Mouse (Mus musculus): ENCODE data around the gene Mpped2. TPM values are rescaled to one million over a fixed set of nuclear protein-coding genes. Genes with fewer than 3 reads are reported as not detected.

The Mpped2 gene
- polyA plus RNA-seq, 1 experiment from 2014 or later: 72.3 TPM

- peaks cover 82% of the 10 kb centered on the region for H3K4me1 ChIP-seq
- H3K9me3 ChIP-seq: no peaks in the 10 kb centered on the region
- 59% methylated on average over 4 of the region's 4 CpGs for WGBS
- H3K4me3 ChIP-seq: no peak overlapping the region
- peak overlapping the region; percentile 80 for H3K27ac ChIP-seq (replicated peaks)
- H3K27me3 ChIP-seq (replicated peaks): no peaks in the 10 kb centered on the region
- no peaks in the 10 kb centered on the region for H3K36me3 ChIP-seq
- no peak overlapping the region for H3K9ac ChIP-seq
- no peak for ATAC-seq (ENCODE audit: extremely low read depth, insufficient number of reproducible peaks, low FRiP score, low TSS enrichment)
- no peak overlapping the region for H3K4me2 ChIP-seq
Measured at GRCm38 (mm10) chr2:106857258-106857657, 164.2 kb downstream of the Mpped2 start.

DNA sequence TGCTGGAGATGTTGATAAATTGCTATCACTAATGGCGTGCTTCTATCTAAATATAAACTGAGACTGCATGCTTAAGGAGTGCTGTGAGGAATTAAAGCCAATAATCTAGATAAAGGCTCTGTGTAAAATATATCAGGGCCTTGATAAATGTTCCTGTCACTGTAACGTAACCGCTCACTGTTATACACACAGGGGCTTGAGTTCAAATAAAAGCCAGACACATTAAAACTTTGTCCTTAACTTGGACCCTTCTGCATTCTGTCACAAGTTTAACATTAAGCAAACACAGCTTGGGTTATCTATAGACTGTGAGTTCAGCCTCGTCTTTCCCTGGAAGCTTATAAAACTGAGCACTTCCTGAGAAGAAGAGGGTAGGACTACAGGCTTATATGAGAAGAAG lies 164.6 kb downstream of the Mpped2 start:
- no peak overlapping the region for H3K9ac ChIP-seq
- H3K4me1 ChIP-seq: peaks cover 83% of the 10 kb centered on the region
- no peaks in the 10 kb centered on the region for H3K27me3 ChIP-seq (replicated peaks)
- H3K4me3 ChIP-seq: no peak overlapping the region
- H3K27ac ChIP-seq (replicated peaks): peak overlapping the region; percentile 80
- 36% methylated on average over 4 of the region's 4 CpGs for WGBS
- ATAC-seq (ENCODE audit: extremely low read depth, insufficient number of reproducible peaks, low FRiP score, low TSS enrichment): no peak
- H3K36me3 ChIP-seq: no peaks in the 10 kb centered on the region
- H3K4me2 ChIP-seq: no peak overlapping the region
- H3K9me3 ChIP-seq: no peaks in the 10 kb centered on the region

DNA sequence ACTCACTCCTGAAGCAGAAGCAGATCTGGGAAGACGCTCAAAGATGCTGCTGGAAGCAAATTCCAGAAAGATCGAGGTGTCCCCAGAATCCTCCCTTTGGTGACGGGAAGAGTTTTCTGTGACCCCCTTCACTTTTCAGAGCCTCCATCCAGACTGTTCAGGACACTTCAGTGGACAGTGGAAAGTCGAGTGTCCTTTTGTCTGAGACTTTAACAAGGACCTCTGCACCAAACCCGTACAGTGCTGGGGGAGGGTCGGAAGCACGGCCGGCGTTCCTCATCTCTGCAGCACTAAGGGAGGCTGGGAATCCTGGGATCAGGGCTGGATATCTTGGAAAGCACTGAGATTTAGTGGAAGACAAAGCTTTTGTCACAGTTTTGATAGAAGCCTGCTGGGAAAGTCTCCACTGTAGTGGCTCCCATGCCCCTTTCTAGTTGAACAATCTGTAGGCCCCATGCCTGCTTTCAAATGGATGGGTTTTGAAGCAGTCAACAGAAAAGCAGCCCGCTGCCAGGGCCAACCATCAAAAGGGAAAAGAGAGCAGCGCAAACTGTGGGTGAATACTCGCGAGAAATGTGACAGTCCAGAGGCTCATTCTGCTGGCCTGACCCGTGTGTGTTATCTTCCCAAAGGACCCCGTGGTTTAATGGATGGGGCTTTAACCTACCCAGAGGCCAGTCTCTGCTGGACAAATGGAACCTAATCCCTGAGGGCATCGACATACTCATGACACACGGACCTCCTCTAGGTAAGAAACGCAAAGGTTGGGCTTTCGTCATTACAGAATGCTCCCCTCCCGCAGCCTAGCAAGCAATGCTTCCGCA lies 168.0 kb downstream of the Mpped2 start:
- H3K4me3 ChIP-seq: no peak overlapping the region
- no peaks in the 10 kb centered on the region for H3K9me3 ChIP-seq
- H3K36me3 ChIP-seq: peaks cover 4% of the 10 kb centered on the region; the same call in 1 of the 2 replicates
- H3K4me1 ChIP-seq: peaks cover 66% of the 10 kb centered on the region
- H3K27ac ChIP-seq (replicated peaks): peak overlapping the region; percentile 8; the same call in 1 of the 2 replicates
- H3K9ac ChIP-seq: no peak overlapping the region
- no peak overlapping the region for H3K4me2 ChIP-seq
- no peaks in the 10 kb centered on the region for H3K27me3 ChIP-seq (replicated peaks)
- WGBS: 66% methylated on average over 21 of the region's 21 CpGs
- no peak for ATAC-seq (ENCODE audit: extremely low read depth, insufficient number of reproducible peaks, low FRiP score, low TSS enrichment)

DNA sequence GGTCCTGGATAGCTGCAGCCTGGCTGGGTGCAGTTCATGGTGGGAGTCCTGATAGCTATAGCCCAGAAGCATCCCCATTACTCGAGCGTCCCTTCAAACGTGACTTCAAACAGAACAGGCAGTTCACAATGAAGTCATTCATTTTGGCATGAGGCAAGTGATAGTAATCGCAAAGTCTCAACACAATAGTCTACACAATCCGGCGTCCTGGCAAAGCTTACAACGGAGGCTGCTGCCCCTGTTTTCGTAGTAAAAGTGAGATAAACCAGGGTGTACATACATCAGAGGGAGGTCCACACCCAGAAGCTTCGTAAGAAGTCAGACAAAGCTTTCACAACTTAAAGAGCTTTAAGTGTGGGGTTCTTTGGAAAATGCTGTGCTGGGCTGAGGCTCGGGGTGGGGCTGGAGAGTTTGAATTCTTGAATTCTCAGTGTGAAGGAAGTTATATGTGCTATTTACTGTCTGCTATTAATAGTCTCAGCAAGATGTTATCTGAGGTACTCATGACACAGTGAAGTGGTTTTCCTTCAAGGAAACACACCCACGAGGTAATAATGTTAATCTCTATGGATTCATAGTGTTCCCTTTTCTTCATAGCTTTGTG lies 170.1 kb downstream of the Mpped2 start:
- Histone ChIP-seq H3K27ac (replicated peaks) (peak overlapping the region; percentile 70), H3K27me3 (replicated peaks) (no peaks in the 10 kb centered on the region), H3K4me1 (peaks cover 50% of the 10 kb centered on the region), H3K9me3 (no peaks in the 10 kb centered on the region), H3K4me2 (peak overlapping the region; percentile 44), H3K9ac (0 out of 2 replicates have a peak overlapping the region, but pooled peaks have one; percentile 26), H3K36me3 (peaks cover 13% of the 10 kb centered on the region), H3K4me3 (no peak overlapping the region)
- 18% methylated on average over 11 of the region's 11 CpGs for WGBS
- no peak for ATAC-seq (ENCODE audit: extremely low read depth, insufficient number of reproducible peaks, low FRiP score, low TSS enrichment)

- 75% methylated on average over 7 of the region's 7 CpGs for WGBS
- Histone ChIP-seq H3K27me3 (replicated peaks) (no peaks in the 10 kb centered on the region), H3K36me3 (peaks cover 25% of the 10 kb centered on the region), H3K9me3 (no peaks in the 10 kb centered on the region), H3K4me1 (peaks cover 40% of the 10 kb centered on the region), H3K9ac (no peak overlapping the region), H3K27ac (replicated peaks) (no peak overlapping the region), H3K4me3 (no peak overlapping the region), H3K4me2 (no peak overlapping the region)
- ATAC-seq (ENCODE audit: extremely low read depth, insufficient number of reproducible peaks, low FRiP score, low TSS enrichment): no peak
Measured at GRCm38 (mm10) chr2:106865148-106865786, 172.2 kb downstream of the Mpped2 start.

DNA sequence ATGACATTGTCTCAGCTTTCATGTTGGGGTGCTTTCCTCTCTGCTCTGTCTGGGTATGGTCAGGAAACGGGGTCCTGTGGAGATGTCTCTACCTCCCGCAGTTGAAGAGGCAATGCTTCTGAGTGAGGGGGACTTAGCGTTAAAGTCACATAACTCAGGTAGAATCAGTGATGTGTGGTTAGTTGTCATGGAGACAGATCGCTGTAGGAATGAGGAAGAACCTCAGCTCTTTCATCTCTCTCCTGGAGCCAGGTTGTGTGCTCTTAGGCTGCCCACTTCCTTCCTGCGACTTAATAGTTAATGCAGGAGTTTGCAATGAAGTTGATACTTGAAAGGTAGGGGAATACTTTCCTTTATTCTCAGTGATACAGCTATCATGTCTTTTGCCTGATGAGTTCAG lies 173.2 kb downstream of the Mpped2 start:
- H3K4me2 ChIP-seq: no peak overlapping the region
- no peak overlapping the region for H3K9ac ChIP-seq
- no peaks in the 10 kb centered on the region for H3K27me3 ChIP-seq (replicated peaks)
- no peaks in the 10 kb centered on the region for H3K9me3 ChIP-seq
- H3K27ac ChIP-seq (replicated peaks): no peak overlapping the region
- WGBS: 63% methylated on average over 5 of the region's 5 CpGs
- no peak overlapping the region for H3K4me3 ChIP-seq
- no peak for ATAC-seq (ENCODE audit: extremely low read depth, insufficient number of reproducible peaks, low FRiP score, low TSS enrichment)
- H3K4me1 ChIP-seq: peaks cover 29% of the 10 kb centered on the region
- peaks cover 34% of the 10 kb centered on the region for H3K36me3 ChIP-seq

GRCm38 (mm10) chr2:106870886-106871285 lies 177.8 kb downstream of the Mpped2 start:
- Histone ChIP-seq H3K4me2 (no peak overlapping the region), H3K36me3 (peaks cover 45% of the 10 kb centered on the region), H3K9me3 (no peaks in the 10 kb centered on the region), H3K27me3 (replicated peaks) (no peaks in the 10 kb centered on the region), H3K27ac (replicated peaks) (no peak overlapping the region), H3K9ac (no peak overlapping the region), H3K4me3 (no peak overlapping the region), H3K4me1 (peaks cover 9% of the 10 kb centered on the region; the same call in 1 of the 2 replicates)
- no peak for ATAC-seq (ENCODE audit: extremely low read depth, insufficient number of reproducible peaks, low FRiP score, low TSS enrichment)
- WGBS: 77% methylated on average over 2 of the region's 2 CpGs

DNA sequence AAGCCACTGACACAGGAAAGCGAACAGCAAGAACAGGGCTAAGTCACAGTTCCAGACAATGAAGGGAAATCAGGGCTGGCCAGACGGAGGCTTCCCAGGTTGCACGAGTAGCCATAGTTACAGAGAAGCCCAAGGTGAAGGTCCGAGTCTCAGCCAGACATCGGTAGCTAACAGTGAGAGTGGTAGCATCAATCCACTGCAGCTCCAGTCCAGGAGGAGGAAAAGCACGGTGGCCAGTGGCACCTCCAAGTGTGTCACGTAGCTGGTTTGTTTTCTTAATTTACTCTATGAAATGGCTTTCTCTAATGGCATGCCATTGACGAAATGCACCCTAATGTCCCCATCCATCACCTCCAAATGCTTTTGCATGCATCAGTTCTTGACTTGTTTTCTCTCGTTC lies 180.1 kb downstream of the Mpped2 start:
- Histone ChIP-seq H3K27ac (replicated peaks) (no peak overlapping the region), H3K9me3 (no peaks in the 10 kb centered on the region), H3K4me3 (no peak overlapping the region), H3K9ac (no peak overlapping the region), H3K36me3 (peaks cover 38% of the 10 kb centered on the region), H3K4me2 (no peak overlapping the region), H3K4me1 (peaks cover 3% of the 10 kb centered on the region; the same call in 1 of the 2 replicates), H3K27me3 (replicated peaks) (no peaks in the 10 kb centered on the region)
- 81% methylated on average over 9 of the region's 9 CpGs for WGBS
- ATAC-seq (ENCODE audit: extremely low read depth, insufficient number of reproducible peaks, low FRiP score, low TSS enrichment): no peak

DNA sequence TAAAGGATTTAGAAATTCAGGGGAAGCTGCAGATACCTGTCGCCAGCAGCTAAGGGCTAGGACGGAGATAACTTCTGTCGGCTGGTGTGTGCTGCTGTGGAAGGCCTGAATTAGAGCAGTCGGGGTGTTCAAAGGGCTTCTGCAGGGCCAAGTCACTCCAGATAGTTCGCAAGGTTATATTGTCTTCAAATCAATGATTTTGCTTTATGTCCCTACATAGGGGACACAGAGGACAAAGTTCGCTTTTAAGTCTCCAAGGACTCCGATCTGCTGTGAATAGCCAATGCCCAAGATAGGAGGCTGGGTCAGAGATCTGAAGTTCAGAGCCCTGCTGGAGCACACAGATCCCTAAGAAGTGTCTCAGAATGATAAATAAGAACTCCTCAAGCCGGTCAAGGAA lies 190.3 kb downstream of the Mpped2 start:
- 52% methylated on average over 8 of the region's 8 CpGs for WGBS
- H3K27me3 ChIP-seq (replicated peaks): no peaks in the 10 kb centered on the region
- peaks cover 6% of the 10 kb centered on the region; the same call in 1 of the 2 replicates for H3K4me1 ChIP-seq
- H3K27ac ChIP-seq (replicated peaks): no peak overlapping the region
- no peak for ATAC-seq (ENCODE audit: extremely low read depth, insufficient number of reproducible peaks, low FRiP score, low TSS enrichment)
- H3K9ac ChIP-seq: no peak overlapping the region
- no peak overlapping the region for H3K4me2 ChIP-seq
- 0 out of 2 replicates have a peak, but pooled peaks cover 2% of the 10 kb centered on the region for H3K36me3 ChIP-seq
- H3K4me3 ChIP-seq: no peak overlapping the region
- no peaks in the 10 kb centered on the region for H3K9me3 ChIP-seq

- no peak overlapping the region for H3K9ac ChIP-seq
- H3K4me1 ChIP-seq: peaks cover 18% of the 10 kb centered on the region
- no peaks in the 10 kb centered on the region for H3K36me3 ChIP-seq
- H3K27ac ChIP-seq (replicated peaks): no peak overlapping the region
- WGBS: 77% methylated on average over 5 of the region's 5 CpGs
- no peaks in the 10 kb centered on the region for H3K9me3 ChIP-seq
- H3K27me3 ChIP-seq (replicated peaks): no peaks in the 10 kb centered on the region
- no peak overlapping the region for H3K4me3 ChIP-seq
- no peak for ATAC-seq (ENCODE audit: extremely low read depth, insufficient number of reproducible peaks, low FRiP score, low TSS enrichment)
- no peak overlapping the region for H3K4me2 ChIP-seq
Measured at GRCm38 (mm10) chr2:106888174-106888573, 195.1 kb downstream of the Mpped2 start.

DNA sequence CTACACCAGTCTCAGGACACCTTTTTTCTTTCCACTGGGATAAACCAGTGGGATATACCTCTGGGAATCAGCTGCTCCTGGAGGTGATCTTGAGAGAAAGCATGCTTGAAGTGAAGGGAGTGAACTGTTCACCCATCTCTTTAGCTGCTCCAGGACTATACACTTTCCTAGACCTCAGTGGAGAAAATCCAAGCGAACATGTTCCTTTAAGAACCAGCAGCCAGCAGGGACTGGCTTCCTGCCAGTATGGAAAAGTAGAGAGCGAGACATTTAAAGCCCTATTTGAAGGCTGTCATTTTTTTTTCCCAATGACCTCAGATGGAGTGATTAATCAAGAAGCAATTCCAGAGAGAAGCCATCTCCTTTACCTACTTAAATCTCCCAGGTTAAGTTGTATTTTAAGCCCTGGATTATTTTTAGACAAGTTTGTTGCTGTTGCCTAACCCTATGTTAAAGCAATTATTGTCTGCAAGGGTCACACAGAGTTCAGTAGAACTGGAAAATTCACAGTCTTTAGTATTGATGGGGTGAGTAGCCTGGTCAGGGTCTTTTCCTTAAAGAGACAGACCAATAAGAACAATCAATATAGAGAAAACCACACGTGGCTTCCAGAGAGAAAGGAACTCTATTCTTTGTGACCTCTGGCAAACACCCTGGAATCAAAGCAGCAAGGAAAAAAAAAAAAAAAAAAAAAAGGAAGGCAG lies 196.4 kb downstream of the Mpped2 start:
- Histone ChIP-seq H3K9me3 (no peaks in the 10 kb centered on the region), H3K9ac (no peak overlapping the region), H3K36me3 (no peaks in the 10 kb centered on the region), H3K4me3 (no peak overlapping the region), H3K27ac (replicated peaks) (peak overlapping the region; percentile 62), H3K4me2 (peak overlapping the region; percentile 46), H3K27me3 (replicated peaks) (no peaks in the 10 kb centered on the region), H3K4me1 (peaks cover 17% of the 10 kb centered on the region)
- no peak for ATAC-seq (ENCODE audit: extremely low read depth, insufficient number of reproducible peaks, low FRiP score, low TSS enrichment)
- WGBS: 13% methylated on average over 3 of the region's 3 CpGs

Data from heart, embryonic 13.5 days (tissue).